Mouse (Mus musculus) cerebellum, postnatal 25 days (tissue): ENCODE results near the gene Vwa7.
"Not testable (repeated sequence)": the region's sequence is repeated elsewhere in the genome, so short reads cannot be mapped to it uniquely, and the experiment has no call there.

Experiments
- DNase-seq, 2 experiments: peaks; one replicate each; pipeline ENCODE4 v3.0.0; 2021; ENCODE audit warnings: mixed read lengths in 2 of 2

Gene Vwa7

DNA sequence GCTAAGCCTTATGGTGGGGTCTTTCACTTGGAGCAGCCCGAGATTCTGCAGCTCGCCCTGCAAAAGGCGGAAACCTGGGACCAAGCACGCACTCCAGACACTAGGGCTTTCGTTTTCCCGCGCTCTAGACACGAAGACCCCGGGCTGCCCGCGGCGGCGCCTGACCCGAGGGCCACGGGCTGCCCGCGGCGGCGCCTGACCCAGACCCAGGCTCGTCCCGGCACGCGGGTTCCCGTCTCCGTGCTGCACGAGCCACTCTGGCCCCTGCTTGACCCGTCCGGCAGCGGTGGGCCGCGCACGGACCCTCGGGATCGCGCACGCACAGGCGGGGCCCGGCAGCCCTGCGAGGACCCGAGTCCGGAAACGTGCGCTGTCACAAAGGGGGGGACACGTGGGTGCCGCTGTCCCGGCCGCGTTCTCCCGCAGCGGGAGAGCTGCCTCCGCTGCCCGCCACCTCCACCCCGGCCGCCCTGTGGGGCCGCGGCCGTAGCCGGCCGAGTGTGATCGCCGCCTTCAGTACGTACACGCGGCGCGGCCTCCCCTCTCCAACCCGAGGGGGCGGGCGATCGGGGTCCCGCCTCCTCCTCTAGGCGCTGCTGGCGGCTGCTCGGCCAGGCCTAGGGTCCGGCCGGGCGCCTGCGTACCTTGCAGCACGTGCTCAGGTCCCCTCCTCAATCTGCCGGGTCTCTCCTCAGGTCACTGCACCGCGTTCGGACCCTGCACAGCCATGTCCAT is 15.5 kb upstream of the Vwa7 start, which contains the start of gene Vars:
Gene Vars, plus strand, starts transcription at position 271 of the 735 bp plus-strand sequence.
- peak; percentile 90 for DNase-seq

DNA sequence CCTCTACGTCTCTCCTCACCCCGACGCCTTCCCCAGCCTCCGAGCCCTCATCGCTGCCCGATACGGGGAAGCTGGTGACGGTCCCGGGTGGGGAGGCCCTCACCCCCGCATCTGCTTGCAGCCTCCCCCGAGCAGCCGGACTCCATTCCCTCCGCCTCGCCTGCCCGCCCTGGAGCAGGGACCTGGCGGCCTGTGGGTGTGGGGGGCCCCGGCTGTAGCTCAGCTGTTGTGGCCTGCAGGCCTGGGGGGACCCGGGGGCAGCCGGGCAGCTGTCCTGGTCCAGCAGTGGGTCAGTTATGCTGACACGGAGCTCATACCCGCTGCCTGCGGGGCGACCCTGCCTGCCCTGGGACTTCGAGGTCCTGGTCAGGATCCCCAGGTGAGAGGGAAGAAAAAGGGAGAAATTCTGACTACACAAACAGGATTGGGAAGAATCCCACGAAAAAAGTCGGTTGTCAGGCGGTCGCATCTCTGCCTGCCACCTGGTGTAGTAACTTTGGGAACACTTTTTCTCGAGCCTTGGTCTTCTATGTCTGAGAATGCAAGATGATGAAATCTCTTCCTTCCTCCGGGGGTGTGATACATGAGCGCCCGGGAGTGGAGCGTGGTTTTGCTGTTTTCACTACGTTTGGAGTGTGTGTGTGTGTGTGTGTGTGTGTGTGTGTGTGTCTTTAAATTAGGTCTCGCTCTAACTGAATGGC is 14.8 kb upstream of the Vwa7 start:
- DNase-seq, result peak in 1 of 2 experiments; percentile 49

DNA sequence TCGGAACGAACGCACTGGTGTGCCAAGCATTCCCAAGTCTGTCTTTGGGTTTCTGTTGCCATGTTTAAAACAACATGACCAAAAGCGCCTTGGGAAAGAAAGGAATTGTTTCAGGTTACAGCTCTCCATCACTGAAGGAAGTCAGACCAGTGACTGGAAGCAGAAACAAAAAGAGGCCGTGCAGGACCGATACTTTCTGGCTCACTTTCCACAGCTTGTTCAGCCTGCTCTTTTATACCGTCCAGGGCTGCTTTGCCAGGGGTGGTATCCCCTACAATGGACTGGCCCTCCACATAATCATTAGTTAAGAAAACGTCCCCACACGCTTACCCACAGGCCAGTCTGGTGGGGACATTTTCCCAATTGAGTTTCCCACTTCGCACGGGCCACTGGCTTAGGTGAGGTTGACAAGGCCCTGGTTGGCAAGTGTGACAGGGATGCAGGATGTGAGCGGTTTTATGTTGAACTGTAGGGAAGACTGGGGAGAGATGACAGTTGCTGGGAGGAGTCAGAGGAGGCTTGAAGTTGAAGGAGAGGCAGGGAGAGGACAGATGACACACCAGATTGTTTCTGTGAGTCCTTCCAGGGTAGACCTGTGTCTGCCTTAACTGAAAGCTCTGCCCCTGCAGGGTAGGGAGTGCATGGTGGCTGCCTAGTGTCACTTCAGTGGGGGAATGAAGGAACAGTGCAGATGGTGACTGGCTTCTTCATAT is 14.1 kb upstream of the Vwa7 start:
- peak in 1 of 2 experiments; percentile 38 for DNase-seq

DNA sequence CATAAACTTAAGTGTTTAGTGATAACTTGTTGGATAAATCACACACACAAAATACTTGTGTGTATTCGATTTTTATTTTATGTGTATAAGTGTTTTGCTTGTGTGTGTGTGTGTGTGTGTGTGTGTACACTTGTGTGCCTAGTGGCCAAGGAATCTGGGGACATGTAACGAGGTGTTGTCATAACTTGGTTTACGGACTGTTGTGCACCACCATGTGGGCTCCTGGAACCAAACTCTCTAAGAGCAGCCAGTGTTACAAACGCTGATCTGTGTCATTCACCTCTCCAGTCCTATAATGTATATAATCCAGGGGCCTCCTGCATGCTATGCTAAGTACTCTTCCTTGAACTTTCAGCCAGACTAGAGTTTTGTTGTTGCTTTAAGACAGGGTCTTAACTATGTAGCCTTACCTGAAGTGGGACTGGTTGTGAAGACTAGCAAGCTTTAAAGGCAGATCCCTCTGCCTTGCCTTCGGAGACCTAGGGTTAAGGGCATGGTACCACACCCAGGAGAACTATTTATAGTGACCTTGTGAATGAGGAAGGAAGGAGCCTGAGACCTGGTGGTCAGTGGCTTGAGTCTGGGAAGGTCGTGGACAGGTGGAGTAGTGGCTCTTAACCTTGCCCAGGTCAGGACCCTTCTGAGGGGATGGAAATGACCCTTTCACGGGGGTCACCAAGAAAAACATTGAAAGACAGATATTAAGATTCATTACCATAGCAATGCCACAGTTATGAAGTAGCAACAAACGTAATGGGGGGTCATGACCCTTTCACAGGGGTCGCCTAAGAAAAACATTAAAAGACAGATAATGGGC is 13.1 kb upstream of the Vwa7 start:
- DNase-seq, result peak in 1 of 2 experiments; percentile 13

DNA sequence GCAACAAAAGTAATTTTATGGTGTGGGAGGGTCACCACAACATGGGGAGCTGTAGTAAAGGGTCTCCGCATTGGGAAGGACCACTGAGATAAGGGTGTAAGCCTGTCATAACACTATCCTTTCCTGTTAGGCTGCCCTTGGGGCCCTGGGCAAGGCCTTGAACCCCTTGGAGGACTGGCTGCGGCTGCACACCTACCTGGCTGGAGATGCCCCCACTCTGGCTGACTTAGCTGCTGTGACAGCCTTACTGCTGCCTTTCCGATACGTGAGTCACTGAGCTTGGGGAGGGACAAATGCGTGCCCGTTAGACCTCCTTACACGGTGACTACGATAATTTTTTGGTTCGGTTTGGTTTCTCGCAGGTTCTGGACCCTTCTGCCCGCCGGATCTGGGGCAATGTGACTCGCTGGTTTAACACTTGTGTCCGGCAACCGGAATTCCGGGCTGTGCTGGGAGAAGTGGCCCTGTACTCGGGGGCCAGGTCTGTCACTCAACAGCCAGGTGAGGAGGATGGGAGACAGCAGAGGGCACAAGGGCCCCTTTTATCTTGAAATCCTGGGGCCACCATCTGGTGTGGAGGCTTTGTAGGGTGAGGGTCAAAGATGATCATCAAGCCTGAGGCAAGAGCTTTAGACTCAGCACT is 12.2 kb upstream of the Vwa7 start:
- peak in 1 of 2 experiments; percentile 8 for DNase-seq

DNA sequence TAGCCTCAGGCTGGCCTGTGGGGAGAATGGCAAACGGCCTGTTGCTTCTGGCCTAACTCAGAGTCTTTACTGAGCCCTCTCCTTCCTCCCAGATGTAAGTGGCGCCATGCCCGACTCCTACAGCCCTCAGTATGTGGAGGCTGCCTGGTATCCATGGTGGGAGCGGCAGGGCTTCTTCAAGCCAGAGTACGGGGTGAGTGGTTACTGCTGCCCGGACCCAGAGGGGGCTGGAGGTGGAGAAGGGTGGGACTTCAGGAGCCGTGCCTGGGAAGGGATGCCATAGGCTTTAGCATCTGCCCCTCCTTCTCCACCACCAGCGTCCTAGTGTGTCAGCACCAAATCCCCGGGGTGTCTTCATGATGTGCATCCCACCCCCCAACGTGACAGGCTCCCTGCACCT is 11.2 kb upstream of the Vwa7 start:
- peak in 1 of 2 experiments; percentile 18 for DNase-seq

DNA sequence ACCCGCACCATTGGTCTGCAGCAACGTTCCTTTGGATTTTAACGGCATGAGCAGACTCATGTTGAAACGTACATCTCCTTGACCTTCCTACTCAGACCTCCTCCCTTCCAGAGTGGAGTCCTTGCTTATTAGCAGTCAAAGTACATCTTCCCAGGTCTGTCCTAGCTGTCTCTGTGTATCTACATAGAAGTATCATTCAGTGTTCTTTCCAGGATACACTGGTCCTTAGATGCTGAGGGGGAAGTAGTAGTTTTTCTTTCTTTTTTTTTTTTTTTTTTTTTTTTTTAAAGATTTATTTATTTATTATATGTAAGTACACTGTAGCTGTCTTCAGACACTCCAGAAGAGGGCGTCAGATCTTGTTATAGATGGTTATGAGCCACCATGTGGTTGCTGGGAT is 10.5 kb upstream of the Vwa7 start:
- DNase-seq, result not testable (repeated sequence)

DNA sequence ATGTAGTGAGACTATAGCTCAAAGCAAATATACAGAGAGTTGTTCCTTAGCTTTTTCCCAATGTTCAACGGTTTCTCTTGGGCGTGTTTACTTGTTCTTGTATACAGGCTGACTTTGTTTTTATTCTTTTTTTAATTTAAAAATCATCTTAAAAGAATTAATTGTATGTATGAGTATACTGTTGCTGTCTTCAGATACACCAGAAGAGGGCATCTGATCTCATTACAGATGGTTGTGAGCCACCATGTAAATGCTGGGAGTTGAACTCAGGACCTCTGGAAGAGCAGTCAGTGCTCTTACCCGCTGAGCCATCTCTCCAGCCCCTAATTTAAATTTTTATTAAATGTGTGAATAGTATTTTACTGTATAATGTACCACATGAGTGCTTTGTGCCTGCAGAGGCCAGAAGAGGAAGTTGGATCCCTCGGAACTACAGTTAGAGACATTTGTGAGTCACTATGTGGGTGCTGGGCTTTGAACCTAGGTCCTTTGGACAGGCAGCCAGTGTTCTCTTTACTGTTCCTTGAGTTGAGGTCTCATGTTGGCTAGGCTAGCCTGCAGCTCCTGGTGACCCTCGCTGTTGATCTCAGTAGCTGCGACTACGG is 8.9 kb upstream of the Vwa7 start:
- peak in 1 of 2 experiments; percentile 4 for DNase-seq

DNA sequence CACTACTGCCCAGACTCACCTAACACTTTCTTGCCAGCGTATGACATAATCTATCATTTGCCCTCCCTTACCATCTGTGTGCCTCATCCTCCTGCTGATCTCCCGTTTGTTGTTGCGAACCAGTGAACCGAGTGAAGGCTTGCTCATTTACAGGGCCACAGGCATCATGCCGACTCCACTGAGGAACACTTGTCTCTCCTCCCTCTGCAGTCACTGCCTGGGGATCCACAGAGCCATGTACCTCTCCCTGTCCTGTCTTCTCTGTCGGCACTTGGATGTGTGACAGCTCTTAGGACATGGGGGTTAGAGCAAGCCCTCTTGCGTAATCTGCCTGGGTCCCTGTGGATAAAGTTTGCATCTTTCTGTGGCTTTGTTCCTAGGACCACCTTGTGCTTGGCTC is 6.8 kb upstream of the Vwa7 start:
- peak; percentile 83 to 87 for DNase-seq

DNA sequence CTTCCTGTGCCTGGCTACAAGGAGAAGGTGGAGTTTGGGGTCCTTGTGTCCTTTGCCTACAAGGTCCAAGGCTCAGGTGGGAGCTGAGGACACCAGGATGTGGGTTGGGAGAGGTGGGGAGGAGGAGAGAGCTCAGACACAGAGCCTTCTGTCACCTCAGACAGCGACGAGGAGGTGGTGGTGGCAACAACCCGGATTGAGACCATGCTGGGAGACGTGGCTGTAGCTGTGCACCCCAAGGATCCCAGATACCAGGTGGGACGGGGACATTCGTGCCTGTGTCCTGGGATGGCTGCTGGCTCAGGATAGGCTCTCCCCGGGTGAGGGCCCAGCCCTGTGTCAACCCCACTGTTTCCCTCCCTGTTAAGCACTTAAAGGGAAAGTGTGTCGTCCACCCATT is 4.9 kb upstream of the Vwa7 start:
- peak; percentile 10 to 17 for DNase-seq

DNA sequence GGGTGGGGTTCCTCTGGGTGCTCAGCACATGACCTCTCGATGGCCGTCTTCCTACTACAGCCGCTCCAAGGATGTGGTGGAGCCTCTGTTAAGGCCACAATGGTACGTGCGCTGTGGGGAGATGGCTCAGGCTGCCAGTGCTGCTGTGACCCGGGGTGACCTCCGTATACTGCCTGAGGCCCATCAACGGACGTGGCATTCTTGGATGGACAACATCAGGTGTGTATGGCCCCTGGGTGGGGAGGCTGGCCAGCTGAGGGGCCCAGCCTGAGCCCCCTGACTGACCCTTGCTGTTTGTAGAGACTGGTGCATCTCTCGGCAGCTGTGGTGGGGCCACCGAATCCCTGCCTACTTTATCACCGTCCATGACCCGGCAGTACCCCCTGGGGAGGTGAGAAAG is 3.9 kb upstream of the Vwa7 start:
- peak in 1 of 2 experiments; percentile 16 for DNase-seq

DNA sequence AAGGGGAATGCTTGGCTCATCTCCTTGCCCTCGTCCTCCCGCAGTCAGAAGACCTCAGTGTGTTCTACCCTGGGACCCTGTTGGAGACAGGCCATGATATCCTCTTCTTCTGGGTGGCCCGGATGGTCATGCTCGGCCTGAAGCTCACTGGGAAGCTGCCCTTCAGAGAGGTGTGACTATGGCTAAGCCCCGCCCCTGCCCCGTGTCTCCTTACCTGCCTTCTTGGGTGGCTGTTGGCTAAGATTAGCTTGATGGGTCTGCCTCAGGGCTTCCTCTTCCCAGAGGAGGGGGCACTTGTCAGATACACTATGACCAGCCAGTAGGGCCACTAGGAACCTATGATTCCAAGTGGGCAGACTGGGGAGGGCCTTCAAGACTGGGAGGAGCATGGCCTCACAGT is 3.2 kb upstream of the Vwa7 start:
- DNase-seq, result peak in 1 of 2 experiments; percentile 25

DNA sequence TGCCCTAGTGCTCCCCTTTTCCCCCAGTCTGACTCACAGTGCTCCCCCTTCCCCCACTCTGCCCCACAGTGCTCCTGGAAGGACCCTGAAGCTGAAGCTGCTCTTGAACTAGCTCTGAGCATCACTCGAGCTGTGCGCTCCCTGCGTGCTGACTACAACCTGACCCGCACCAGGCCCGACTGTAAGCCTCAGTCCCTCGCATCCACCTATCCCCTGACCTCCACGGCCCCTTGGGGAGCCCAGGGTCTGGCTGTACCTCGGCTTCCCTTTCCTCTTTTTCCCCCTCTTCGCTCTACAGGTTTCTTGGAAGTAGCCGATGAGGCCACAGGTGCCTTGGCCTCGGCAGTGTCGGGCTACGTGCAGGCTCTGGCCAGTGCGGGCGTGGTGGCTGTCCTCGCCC is 1.1 kb upstream of the Vwa7 start:
- DNase-seq, result peak in 1 of 2 experiments; percentile 27

DNA sequence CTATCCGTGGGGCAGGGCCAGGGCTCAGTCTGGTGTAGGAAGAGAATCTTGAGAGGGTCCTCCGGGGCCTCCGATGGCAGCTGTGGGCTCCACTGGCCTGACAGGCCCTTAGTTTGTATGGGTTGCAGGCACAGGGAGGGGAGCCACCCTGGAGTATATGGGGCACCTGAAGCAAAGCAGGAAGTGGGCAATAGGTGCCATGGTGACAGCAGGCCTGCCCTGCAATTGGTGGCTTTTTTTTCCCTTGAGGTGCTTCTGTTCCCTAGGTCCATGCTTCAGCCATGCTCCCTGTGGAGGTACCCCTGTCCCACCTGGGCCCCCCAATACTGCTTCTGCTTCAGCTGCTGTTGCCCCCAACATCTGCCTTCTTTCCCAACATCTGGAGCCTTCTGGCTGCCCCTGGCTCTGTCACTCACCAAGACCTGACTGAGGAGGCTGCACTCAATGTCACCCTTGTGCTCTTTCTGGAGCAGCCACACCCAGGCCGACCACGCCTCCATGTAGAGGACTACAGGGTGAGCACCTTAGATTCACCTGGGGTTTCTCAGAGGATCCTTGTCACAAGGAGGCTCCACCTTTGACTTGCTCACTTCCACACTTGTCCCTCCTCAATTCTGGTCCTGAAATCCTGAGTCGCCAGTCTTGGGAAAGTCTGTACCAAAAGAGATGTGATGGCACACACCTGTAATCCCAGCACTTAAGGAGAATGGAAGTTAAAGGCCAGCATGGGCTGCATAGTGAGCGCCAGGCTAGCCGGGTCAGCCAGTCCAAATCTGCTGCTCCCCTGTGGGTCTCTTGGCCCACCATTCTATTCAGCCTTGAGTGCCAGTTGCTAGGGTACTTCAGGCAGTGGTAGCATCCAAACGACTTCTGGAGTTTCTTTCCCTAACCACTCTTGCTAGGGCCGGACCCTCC is 669 bp downstream of the Vwa7 start:
- peak in 1 of 2 experiments; percentile 34 for DNase-seq

DNA sequence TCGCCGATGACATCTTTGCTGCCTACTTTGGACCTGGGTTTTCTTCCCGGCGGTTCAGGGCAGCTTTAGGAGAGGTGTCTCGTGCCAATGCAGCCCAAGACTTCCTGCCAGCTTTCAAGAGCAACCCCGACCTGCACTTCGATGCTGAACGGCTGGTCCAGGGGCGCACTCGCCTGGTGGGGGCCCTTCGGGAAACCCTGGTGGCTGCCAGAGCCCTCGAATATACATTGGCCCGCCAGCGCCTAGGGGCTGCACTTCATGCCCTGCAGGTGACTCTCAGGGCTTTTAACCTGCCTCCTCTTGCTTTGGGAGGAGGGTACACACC is 1.3 kb downstream of the Vwa7 start:
- DNase-seq, result peak in 1 of 2 experiments; percentile 44

DNA sequence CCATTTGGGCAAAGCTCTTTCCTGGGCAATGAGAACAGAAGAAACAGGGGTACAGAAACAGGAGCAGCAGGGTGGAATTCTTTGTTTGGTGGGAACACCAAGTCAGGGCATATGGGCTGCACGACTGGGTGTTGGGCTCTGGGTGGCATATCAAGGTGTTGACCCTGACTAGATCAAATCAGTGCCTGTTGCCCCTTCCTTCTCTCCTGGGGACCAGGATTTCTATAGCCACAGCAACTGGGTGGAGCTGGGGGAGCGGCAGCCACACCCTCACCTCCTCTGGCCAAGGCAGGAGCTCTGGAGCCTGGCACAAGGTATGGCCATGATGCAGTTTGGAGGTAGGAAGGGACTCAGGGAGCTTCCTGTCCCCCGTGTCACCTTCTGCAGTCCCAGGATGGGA is 1.8 kb downstream of the Vwa7 start:
- peak in 1 of 2 experiments; percentile 23 for DNase-seq

DNA sequence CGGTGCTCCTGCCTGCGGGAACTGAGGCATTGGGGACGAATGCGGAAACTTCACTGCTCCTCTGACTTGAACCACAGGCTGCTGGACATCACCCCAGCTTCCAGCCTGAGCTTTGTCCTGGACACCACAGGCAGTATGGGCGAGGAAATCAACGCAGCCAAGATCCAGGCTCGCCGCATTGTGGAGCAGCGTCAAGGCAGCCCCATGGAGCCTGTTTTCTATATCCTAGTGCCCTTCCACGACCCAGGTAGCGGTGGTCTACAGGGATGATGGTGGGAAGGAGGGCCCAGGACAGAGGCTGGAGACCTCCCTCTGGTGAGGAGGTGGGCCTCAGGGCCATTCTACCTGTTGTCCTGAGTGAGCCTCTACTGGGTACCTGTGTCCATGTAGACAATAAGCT is 3.5 kb downstream of the Vwa7 start:
- DNase-seq, result peak in 1 of 2 experiments; percentile 25

DNA sequence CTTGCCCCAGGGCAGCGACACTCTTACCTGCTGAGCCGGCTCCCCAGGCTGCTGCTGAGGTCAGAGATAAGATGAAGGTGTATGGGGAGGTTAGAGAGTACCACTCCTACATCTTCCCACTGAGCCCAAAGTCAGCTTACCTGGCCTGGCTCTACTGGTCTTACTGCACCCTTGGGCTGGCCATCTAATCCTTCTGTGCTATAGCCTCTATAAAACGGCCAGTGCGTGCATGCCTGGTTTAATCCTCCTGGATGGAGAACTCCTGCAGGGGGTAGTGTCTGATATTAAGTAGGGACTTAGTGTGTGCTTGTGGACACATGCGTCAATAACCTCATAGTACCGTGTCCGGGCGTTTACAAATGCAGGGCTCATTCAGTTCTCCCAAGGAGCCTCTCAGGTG is 4.2 kb downstream of the Vwa7 start:
- peak in 1 of 2 experiments; percentile 23 for DNase-seq

DNA sequence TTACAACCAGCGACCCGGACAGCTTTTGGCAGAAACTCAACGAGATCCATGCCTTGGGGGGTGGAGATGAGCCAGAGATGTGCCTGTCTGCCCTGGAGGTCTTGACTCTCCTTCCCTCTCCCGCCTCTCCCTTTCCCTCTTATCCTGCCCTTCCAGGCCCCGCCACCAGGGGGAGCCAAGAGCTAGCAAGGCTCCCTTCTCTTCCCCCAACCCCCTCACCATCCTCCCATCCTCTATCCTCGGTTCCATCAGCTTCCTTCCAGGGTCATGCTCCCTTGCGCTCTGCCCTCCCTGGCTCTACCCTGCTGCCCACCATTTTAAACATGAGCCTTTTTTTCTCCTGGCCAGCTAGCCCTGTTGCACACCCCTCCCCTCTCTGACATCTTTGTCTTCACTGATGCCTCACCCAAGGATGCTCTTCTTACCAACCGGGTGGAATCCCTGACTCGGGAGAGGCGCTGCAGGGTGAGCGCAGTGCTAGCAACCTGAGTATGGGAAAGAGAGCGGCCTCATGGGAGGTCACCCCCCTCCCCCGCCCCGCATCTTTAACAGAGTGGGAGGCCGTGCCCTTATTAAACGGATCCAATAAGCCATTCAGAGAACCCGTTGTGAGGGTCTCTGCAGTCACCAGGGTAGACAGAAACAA is 4.9 kb downstream of the Vwa7 start:
- peak; percentile 92 to 94 for DNase-seq

DNA sequence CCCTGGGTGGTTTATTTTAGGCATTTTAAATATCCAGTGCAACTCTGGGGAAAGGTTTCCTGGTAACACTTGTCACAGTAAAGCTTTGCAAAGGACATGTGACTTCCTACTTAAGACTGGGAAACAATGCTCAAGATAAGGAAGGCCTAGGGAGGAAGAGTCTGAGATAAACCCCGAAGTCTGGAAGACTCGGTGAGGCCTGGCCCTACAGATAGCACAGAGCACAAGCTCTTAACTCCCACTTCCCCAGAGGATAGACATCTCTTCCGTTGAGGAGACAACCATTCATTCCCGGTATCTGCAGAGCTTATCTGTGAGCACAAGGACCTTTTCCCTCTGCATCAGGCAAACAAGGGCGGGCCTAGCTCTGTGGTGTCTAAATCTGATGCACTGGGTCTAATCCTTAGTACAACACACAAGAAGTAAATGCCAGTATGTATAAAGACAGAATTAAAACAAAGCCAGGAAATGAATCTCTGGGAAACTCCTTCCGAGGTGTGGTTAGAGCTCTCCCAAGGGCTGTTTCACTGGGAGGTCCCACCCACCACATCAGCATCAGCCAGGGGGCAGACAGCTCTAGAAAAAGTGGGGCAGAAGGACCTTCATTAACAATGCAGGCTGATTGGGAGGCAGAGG is 5.6 kb downstream of the Vwa7 start:
- DNase-seq, result peak in 1 of 2 experiments; percentile 6
